Mouse (Mus musculus) frontal cortex, postnatal 10 days (tissue): Measurements from ENCODE around the gene Cdc42ep3.

Experiments
- DNase-seq, 2 experiments: peaks; one replicate each; pipeline ENCODE4 v3.0.0; 2022; ENCODE audit warnings: low spot score in 2 of 2, mixed read lengths in 1 of 2

Cdc42ep3 gene

GRCm38 (mm10) chr17:79345001-79345709, 9.7 kb downstream of the Cdc42ep3 start:
- no peak for DNase-seq

GRCm38 (mm10) chr17:79343334-79343946, 11.5 kb downstream of the Cdc42ep3 start:
- no peak for DNase-seq

GRCm38 (mm10) chr17:79342639-79343333, 12.1 kb downstream of the Cdc42ep3 start:
- DNase-seq, result no peak

GRCm38 (mm10) chr17:79341946-79342470, 12.9 kb downstream of the Cdc42ep3 start:
- DNase-seq, result no peak

- DNase-seq, result no peak
Measured at GRCm38 (mm10) chr17:79337494-79337893, 17.4 kb downstream of the Cdc42ep3 start.

- DNase-seq, result no peak
Measured at GRCm38 (mm10) chr17:79334701-79335100, 20.2 kb downstream of the Cdc42ep3 start.

GRCm38 (mm10) chr17:79333650-79334049, 21.2 kb downstream of the Cdc42ep3 start:
- no peak for DNase-seq

- DNase-seq, result no peak
Measured at GRCm38 (mm10) chr17:79332864-79333263, 22.0 kb downstream of the Cdc42ep3 start.

GRCm38 (mm10) chr17:79330397-79330796, 24.5 kb downstream of the Cdc42ep3 start:
- no peak for DNase-seq

- DNase-seq, result peak; percentile 39 to 41
Measured at GRCm38 (mm10) chr17:79326868-79327376, 28.0 kb downstream of the Cdc42ep3 start.

GRCm38 (mm10) chr17:79317085-79317751, 37.7 kb downstream of the Cdc42ep3 start:
- DNase-seq, result no peak

GRCm38 (mm10) chr17:79315415-79316094, 39.3 kb downstream of the Cdc42ep3 start:
- DNase-seq, result no peak

GRCm38 (mm10) chr17:79310465-79310864, 44.4 kb downstream of the Cdc42ep3 start:
- DNase-seq, result no peak

- no peak for DNase-seq
Measured at GRCm38 (mm10) chr17:79309506-79309905, 45.4 kb downstream of the Cdc42ep3 start.

- no peak for DNase-seq
Measured at GRCm38 (mm10) chr17:79305644-79306043, 49.2 kb downstream of the Cdc42ep3 start.

- no peak for DNase-seq
Measured at GRCm38 (mm10) chr17:79303744-79304497, 51.0 kb downstream of the Cdc42ep3 start.

- no peak for DNase-seq
Measured at GRCm38 (mm10) chr17:79303238-79303637, 51.7 kb downstream of the Cdc42ep3 start.

GRCm38 (mm10) chr17:79299925-79300324, 55.0 kb downstream of the Cdc42ep3 start:
- DNase-seq, result no peak

- DNase-seq, result no peak
Measured at GRCm38 (mm10) chr17:79298968-79299367, 55.9 kb downstream of the Cdc42ep3 start.

- no peak for DNase-seq
Measured at GRCm38 (mm10) chr17:79295926-79296325, 59.0 kb downstream of the Cdc42ep3 start.
